Mouse (Mus musculus) forebrain, postnatal 0 days (tissue): ENCODE measurements around the gene Fam174b. TPM values are rescaled to one million over a fixed set of nuclear protein-coding genes. Genes with fewer than 3 reads are reported as not detected.

Source experiments
- ATAC-seq: fragments of 200-750 bp; cut with Nextera tagmentation; 2 replicates; pipeline ENCODE4 v1.8.0; 2017; ENCODE audit warnings: mild to moderate bottlenecking, moderate library complexity
- DNase-seq: peaks from one replicate; pipeline ENCODE4 v3.0.0-alpha.2; 2015
- H3K27ac ChIP-seq: fragments of 300-500 bp; sonication (generic); 2 replicates; pipeline ENCODE4 v1.5.1; 2014; ENCODE audit warnings: low read depth, mild to moderate bottlenecking, antibody characterized with exemption, low read length, moderate library complexity, mixed read lengths
- H3K27me3 ChIP-seq: fragments of 300-500 bp; sonication (generic); 2 replicates; pipeline ENCODE4 v1.6.1; 2014; ENCODE audit warnings: mild to moderate bottlenecking, low read length, mixed read lengths; ENCODE audit not compliant: insufficient read depth
- H3K36me3 ChIP-seq: fragments of 300-500 bp; sonication (generic); 2 replicates; pipeline ENCODE4 v1.6.1; 2014; ENCODE audit warnings: mild to moderate bottlenecking, moderate library complexity; ENCODE audit not compliant: insufficient read depth
- H3K4me1 ChIP-seq: fragments of 300-500 bp; sonication (generic); 2 replicates; pipeline ENCODE4 v1.6.1; 2014; ENCODE audit warnings: antibody characterized with exemption; ENCODE audit not compliant: insufficient read depth
- H3K4me2 ChIP-seq: fragments of 300-500 bp; sonication (generic); 2 replicates; pipeline ENCODE4 v1.6.1; 2014; ENCODE audit warnings: low read depth, mild to moderate bottlenecking, moderate library complexity
- H3K4me3 ChIP-seq: fragments of 300-500 bp; sonication (generic); 2 replicates; pipeline ENCODE4 v1.5.1; 2014; ENCODE audit warnings: low read depth, low read length, mixed read lengths
- H3K9ac ChIP-seq: fragments of 300-500 bp; sonication (generic); 2 replicates; pipeline ENCODE4 v1.6.1; 2014; ENCODE audit warnings: mild to moderate bottlenecking
- H3K9me3 ChIP-seq: fragments of 300-500 bp; sonication (generic); 2 replicates; pipeline ENCODE4 v1.6.1; 2016; ENCODE audit warnings: low read length
- CTCF ChIP-seq: sonication (generic); IDR thresholded peaks from 2 replicates; pipeline ENCODE4 v1.5.1; 2016; ENCODE audit warnings: antibody characterized with exemption, control low read depth, low read depth
- WGBS: fragments of 180-500 bp; shearing (Covaris S2); extraction: QIAGEN DNeasy Blood & Tissue Kit; methylation state at CpG from one replicate; pipeline ENCODE4 v1.1.7; 2014; 5-methylcytosine and 5-hydroxymethylcytosine counted together
- microRNA-seq, 2 experiments: library from miRNA; unstranded; fragments of <30 nt; microRNA quantifications; one replicate each; pipeline ENCODE4; 2016
- polyA plus RNA-seq: library from polyadenylated mRNA; unstranded; fragments of >200 nt; fragmentation: Nextera tagmentation; extraction: Ambion mirVana; gene quantifications from 2 replicates; pipeline ENCODE4 v1.2.1, GENCODE M21; 2015
- total RNA-seq: library from RNA; depleted of rRNA; stranded (reverse); fragments of >200 nt; gene quantifications from 2 replicates; pipeline ENCODE4 v1.2.3, GENCODE M21; 2014; rRNA removed

Gene Fam174b
- total and polyA plus RNA-seq, 2 experiments from 2014 or later = 35.6 to 44.9 TPM

DNA sequence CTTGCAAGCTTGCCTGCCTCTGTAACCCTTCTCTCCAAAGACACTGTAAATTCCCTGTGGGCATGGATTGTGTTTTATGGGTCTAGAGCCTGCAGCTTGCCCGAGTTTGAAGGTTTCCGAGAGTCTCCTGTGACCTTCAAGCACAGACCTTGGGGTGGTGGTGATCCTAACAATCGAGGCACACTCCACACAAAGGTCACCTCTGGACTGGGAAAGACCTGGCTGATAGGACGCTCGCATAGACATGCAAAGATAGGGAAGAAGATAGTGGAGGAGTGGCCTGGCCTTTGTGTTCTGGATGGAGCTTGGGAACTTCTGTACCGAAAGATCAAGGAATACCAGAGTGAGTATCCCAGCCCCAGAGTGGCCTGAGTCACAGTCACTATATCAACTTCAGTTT lies 72.1 kb downstream of the Fam174b start:
- Histone ChIP-seq H3K27me3 (no peaks in the 10 kb centered on the region), H3K4me1 (no peaks in the 10 kb centered on the region), H3K27ac (no peak overlapping the region), H3K9ac (no peak overlapping the region), H3K4me3 (no peak overlapping the region), H3K9me3 (no peaks in the 10 kb centered on the region), H3K36me3 (no peaks in the 10 kb centered on the region), H3K4me2 (no peak overlapping the region)
- ATAC-seq (no peak), DNase-seq (no peak)
- no peak for TF ChIP-seq CTCF
- 89% methylated on average over 6 of the region's 6 CpGs for WGBS

DNA sequence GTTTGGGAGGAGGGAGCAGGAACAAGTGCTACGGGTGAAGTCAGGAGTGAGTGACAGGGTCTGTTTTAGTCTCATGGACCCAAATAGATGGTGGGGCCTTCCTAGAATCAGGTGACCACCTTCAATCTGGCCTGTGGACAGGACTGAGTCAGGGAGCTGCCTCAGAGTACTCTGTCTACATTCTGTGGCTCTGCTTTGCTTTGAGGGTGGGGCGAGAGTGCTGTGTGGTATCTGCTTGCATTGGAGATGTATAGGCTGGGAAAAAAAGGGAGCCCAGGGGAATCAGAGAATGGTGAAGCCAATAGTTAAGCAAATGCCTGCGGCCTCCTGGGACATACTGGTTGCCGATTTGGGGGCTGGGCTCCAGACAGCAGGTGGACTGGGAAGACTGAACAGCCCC lies 73.8 kb downstream of the Fam174b start:
- Histone ChIP-seq H3K27me3 (no peaks in the 10 kb centered on the region), H3K9ac (no peak overlapping the region), H3K4me2 (no peak overlapping the region), H3K9me3 (no peaks in the 10 kb centered on the region), H3K4me3 (no peak overlapping the region), H3K4me1 (no peaks in the 10 kb centered on the region), H3K36me3 (no peaks in the 10 kb centered on the region), H3K27ac (no peak overlapping the region)
- DNase-seq = no peak
- no peak for ATAC-seq
- 82% methylated on average over 4 of the region's 4 CpGs for WGBS
- TF ChIP-seq CTCF = no peak

DNA sequence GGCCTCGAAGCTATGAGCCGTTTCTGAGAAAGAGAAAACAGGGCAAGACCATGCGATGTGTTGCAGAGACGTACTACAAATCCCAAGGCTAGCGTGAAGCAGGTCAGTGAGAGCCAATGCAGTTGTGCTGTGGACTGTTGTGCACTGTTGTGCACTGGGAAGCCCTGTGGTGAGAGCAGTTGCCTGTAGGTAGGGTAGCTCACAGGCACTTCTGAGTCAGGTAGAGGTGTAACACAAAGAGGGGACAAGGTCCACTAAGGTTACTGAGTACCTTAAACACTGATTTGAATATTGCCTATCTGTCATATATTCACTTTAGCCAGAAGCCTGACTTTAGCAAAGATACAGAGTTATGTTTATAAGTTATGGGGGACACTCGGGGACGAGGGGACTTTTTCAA lies 74.4 kb downstream of the Fam174b start:
- Histone ChIP-seq H3K4me1 (no peaks in the 10 kb centered on the region), H3K9me3 (no peaks in the 10 kb centered on the region), H3K36me3 (no peaks in the 10 kb centered on the region), H3K9ac (no peak overlapping the region), H3K27me3 (no peaks in the 10 kb centered on the region), H3K4me3 (no peak overlapping the region), H3K4me2 (no peak overlapping the region), H3K27ac (no peak overlapping the region)
- WGBS = 88% methylated on average over 7 of the region's 7 CpGs
- TF ChIP-seq CTCF = no peak
- ATAC-seq (no peak), DNase-seq (no peak)

DNA sequence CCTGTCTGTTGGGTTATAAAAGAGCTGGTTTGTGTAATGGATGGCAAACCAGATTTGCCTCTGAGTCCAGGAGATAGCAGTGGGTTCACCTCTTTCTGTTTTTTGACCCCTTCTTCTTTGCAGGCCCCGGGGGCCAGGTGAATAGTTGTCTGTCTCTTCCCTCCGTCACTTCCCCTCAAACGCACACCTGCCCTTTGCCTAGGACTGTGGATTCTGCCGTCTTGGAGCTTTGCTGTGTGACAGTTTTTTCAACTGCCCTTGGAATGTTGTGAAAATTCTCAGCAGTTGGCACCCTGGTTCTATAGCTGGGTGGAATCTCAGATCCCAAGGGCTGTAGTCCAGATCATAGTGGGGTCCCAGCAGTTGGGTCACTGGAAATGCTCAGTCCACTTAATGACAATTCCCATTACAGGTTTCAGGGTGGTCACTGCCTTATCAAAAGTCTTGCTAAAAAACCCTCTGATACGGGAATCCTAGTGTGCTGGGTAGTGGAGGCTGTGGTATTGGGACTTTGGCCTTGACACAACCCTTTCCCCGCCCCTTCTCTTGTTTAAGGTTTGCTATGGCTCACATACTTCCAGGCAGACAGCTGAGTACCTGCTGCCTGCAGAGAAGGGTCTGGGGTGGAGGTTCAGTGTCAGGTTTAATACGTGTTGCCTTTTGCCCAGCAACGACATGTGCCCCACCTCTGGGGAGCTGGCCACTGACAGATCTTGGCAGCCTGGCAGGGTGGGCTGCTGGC lies 76.3 kb downstream of the Fam174b start:
- 82% methylated on average over 8 of the region's 8 CpGs for WGBS
- H3K4me1 ChIP-seq = no peaks in the 10 kb centered on the region
- H3K9me3 ChIP-seq = no peaks in the 10 kb centered on the region
- no peaks in the 10 kb centered on the region for H3K36me3 ChIP-seq
- no peak overlapping the region for H3K9ac ChIP-seq
- no peaks in the 10 kb centered on the region for H3K27me3 ChIP-seq
- no peak overlapping the region for H3K27ac ChIP-seq
- ATAC-seq (no peak), DNase-seq (no peak)
- TF ChIP-seq CTCF = no peak
- no peak overlapping the region for H3K4me3 ChIP-seq
- H3K4me2 ChIP-seq = no peak overlapping the region

DNA sequence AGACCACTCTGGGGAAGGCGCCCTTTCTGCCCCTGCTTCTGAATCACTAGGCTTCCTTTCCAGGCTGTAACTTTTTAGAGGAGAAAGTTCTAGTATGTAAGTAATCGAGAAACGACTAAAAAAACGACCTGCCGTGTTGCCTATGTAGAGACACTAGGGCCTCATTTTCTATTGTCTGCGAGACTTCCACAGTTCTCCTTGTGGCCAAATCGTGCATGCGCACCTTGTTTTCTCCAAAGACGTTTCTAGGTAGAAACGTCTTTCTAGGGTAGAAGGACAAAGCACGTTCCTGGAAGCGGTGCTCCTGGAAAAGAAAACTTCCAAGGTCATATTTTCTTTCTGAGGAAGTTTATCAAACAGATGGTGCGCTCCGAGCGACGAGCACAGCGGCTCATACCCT lies 79.3 kb downstream of the Fam174b start:
- Histone ChIP-seq H3K4me2 (no peak overlapping the region), H3K36me3 (no peaks in the 10 kb centered on the region), H3K27me3 (no peaks in the 10 kb centered on the region), H3K4me1 (no peaks in the 10 kb centered on the region), H3K27ac (no peak overlapping the region), H3K9ac (no peak overlapping the region), H3K9me3 (no peaks in the 10 kb centered on the region), H3K4me3 (no peak overlapping the region)
- 87% methylated on average over 17 of the region's 17 CpGs for WGBS
- ATAC-seq = no peak
- no peak for TF ChIP-seq CTCF
- no peak for DNase-seq

Small RNA genes lying within 50 kb of the gene (microRNA-seq; reads per million reads assigned to microRNA genes)
- 0 reads per million in 2 experiments for gene Mir7234

Other genes starting within 250 kb of the Fam174b start
- gene Chd2, start 198.5 kb upstream of the Fam174b start, total RNA-seq = 31.9 and 53.9 TPM in 2 replicates
- 20.2 and 32.0 TPM in 2 replicates for gene Chd2, start 198.5 kb upstream of the Fam174b start, polyA plus RNA-seq